Mouse (Mus musculus) cerebellum, adult 11-12 months (tissue): ENCODE data around the gene Nfatc4.

Experiments
- DNase-seq: peaks from one replicate; pipeline ENCODE4 v3.0.0; 2022

The Nfatc4 gene

GRCm38 (mm10) chr14:55822991-55823762 lies at the start of gene Nfatc4:
TSS of gene Nfatc4 (plus strand) at chr14:55823144.
- DNase-seq = no peak

GRCm38 (mm10) chr14:55776711-55777110 lies 46.2 kb upstream of the Nfatc4 start:
- no peak for DNase-seq

GRCm38 (mm10) chr14:55777176-55777575 lies 45.8 kb upstream of the Nfatc4 start:
- DNase-seq = no peak

GRCm38 (mm10) chr14:55777806-55778205 lies 45.1 kb upstream of the Nfatc4 start:
- no peak for DNase-seq

GRCm38 (mm10) chr14:55778686-55779085 lies 44.3 kb upstream of the Nfatc4 start:
- DNase-seq = no peak

GRCm38 (mm10) chr14:55779656-55780055 lies 43.3 kb upstream of the Nfatc4 start:
- no peak for DNase-seq

- DNase-seq = no peak
These were observed 42.2 kb upstream of the Nfatc4 start for GRCm38 (mm10) chr14:55780736-55781135.

- DNase-seq = peak; percentile 48
These were observed 41.6 kb upstream of the Nfatc4 start for GRCm38 (mm10) chr14:55781310-55781709.

GRCm38 (mm10) chr14:55782361-55782960 lies 40.5 kb upstream of the Nfatc4 start:
- no peak for DNase-seq

GRCm38 (mm10) chr14:55783171-55783957 lies 39.6 kb upstream of the Nfatc4 start:
- no peak for DNase-seq

- no peak for DNase-seq
These were observed 39.0 kb upstream of the Nfatc4 start, which contains the start of gene Adcy4 for GRCm38 (mm10) chr14:55783958-55784235. TSS of gene Adcy4 (minus strand) at chr14:55784095.

- no peak for DNase-seq
These were observed 37.7 kb upstream of the Nfatc4 start for GRCm38 (mm10) chr14:55785195-55785594.

GRCm38 (mm10) chr14:55787731-55788130 lies 35.2 kb upstream of the Nfatc4 start:
- no peak for DNase-seq

GRCm38 (mm10) chr14:55788256-55789050 lies 34.5 kb upstream of the Nfatc4 start, which contains the start of gene Ripk3:
TSS of gene Ripk3 (minus strand) at chr14:55788865.
- no peak for DNase-seq

GRCm38 (mm10) chr14:55793461-55793860 lies 29.5 kb upstream of the Nfatc4 start:
- no peak for DNase-seq

GRCm38 (mm10) chr14:55793946-55794345 lies 29.0 kb upstream of the Nfatc4 start:
- DNase-seq = no peak

- no peak for DNase-seq
These were observed 27.4 kb upstream of the Nfatc4 start for GRCm38 (mm10) chr14:55795380-55796163.

- peak; percentile 83 for DNase-seq
These were observed 8.1 kb upstream of the Nfatc4 start for GRCm38 (mm10) chr14:55814885-55815284.

GRCm38 (mm10) chr14:55815310-55815751 lies 7.6 kb upstream of the Nfatc4 start:
- DNase-seq = peak; percentile 37

- no peak for DNase-seq
These were observed 3.0 kb upstream of the Nfatc4 start for GRCm38 (mm10) chr14:55819845-55820405.

- no peak for DNase-seq
These were observed 2.4 kb upstream of the Nfatc4 start for GRCm38 (mm10) chr14:55820576-55820975.
